Mouse (Mus musculus) lung, postnatal 0 days (tissue): Measurements from ENCODE around the gene Igf2bp3.

Experiments
- CTCF ChIP-seq: IDR thresholded peaks from 2 replicates; pipeline ENCODE4 v1.5.1; 2016; ENCODE audit warnings: antibody characterized with exemption, mild to moderate bottlenecking
- EP300 ChIP-seq: IDR thresholded peaks from 2 replicates; pipeline ENCODE4 v1.6.1; 2016; ENCODE audit warnings: antibody characterized with exemption, mild to moderate bottlenecking, control low read depth

GRCm38 (mm10) chr6:49263081-49263846 is 48.5 kb upstream of the Igf2bp3 start:
- TF ChIP-seq CTCF, result no peak
- TF ChIP-seq EP300, result peak; percentile 57
